Mouse (Mus musculus) right cerebral cortex, adult 18-20 months (tissue): ENCODE data around the gene Ahdc1.

ENCODE experiments used
- DNase-seq: peaks from one replicate; pipeline ENCODE4 v3.0.0; 2022; ENCODE audit warnings: mixed read lengths

Gene Ahdc1

GRCm38 (mm10) chr4:133011028-133011820 lies at the start of gene Ahdc1:
Ahdc1 (plus strand) TSS chr4:133011260.
- DNase-seq, result peak; percentile 96

DNA sequence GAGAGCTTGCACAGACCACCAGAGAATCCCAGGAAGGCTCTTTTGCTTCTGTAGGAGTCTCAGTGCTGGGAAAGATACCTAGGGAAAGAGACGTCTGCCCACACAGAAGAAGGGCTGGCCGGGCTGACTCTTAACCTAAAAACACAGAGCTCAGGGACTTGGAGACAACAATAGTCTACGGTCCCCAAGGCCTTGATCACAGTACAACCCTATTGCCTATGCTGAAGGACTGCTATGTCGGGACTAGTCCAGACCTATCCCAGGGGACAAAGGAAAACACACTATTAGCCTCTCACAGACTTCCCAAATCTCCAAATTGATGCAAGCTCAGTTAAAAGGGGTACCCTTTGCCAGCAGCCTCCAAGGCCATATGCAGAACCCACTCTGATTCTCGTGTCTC lies 49.2 kb upstream of the Ahdc1 start:
- no peak for DNase-seq

DNA sequence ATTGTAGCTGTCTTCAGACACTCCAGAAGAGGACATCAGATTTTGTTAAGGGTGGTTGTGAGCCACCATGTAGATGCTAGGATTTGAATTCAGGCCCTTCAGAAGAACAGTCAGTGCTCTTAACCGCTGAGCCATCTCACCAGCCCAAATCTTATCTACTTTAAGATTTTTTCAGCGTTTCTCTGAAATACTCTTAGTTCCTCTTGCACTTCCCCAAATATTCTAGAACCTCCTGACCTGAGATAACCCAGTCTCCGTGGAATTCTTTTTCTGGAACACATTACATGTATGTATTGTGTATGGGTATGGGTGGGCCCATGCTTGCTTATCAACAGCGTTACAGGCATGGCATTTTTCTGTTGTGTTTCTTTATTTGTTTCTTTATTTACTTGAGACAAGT lies 48.4 kb upstream of the Ahdc1 start:
- no peak for DNase-seq

GRCm38 (mm10) chr4:132963436-132963835 lies 47.6 kb upstream of the Ahdc1 start:
- no peak for DNase-seq

GRCm38 (mm10) chr4:132964064-132964463 lies 47.0 kb upstream of the Ahdc1 start:
- DNase-seq, result no peak

DNA sequence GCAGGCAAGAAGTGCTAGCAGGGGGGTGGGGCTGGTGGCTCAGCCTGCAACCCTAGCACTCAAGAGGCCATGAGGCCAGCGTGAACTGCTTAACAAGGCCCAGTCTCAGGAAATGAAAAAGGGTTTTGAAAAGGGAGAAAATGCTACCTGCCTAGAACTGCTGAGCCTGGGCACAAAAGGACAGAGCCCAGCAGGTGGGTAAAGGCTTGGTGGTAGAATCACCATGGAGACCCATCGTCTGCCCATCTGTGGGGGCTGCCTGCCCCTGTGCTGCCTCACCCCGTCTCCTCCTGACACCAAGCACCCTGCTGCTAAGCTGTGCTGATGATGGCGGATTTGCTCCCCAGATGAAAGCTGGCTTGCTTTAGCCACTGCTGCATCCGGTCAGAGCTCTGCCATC lies 46.6 kb upstream of the Ahdc1 start:
- DNase-seq, result no peak

DNA sequence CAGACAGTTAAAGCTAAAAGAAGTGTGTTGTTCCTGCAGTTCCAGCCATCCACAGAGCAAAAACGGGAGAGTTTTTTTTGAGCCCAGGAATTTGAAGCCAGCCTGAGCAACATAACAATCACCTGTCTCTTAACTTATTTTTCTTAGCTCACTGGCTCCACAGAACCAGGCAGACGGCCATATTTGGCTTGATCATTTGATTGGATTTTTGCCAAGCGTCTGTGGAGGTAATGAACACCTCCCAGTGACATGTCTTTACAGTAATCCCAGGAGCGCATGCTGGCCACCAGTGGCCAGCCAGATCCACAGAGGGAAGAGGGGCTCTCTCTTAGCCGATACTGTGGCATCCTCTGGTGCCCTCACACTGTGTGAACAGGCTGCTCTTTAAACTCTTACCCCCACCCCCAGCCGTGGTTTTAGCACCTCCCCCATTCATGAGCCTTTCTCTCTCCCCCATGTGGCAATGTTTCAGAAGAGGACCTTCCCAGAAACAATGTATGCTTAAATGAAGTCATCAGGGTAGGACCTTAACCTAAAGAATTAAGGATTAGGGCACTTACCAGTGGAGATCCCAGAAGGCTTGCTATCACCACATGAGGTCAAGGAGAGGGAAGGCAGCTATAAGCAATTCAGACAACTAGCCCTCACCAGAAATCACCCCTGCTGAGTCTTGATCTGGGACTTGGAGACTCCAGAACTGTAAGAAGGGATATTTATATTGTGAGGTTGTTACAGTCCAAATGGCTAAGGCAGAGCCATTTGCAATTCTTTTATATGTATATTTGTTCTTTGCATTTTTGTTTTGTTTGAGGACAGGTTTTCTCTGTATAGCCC lies 42.7 kb upstream of the Ahdc1 start:
- no peak for DNase-seq

GRCm38 (mm10) chr4:132971601-132972000 lies 39.5 kb upstream of the Ahdc1 start:
- DNase-seq, result no peak

- no peak for DNase-seq
Observed at GRCm38 (mm10) chr4:132972101-132972500, 39.0 kb upstream of the Ahdc1 start.

- no peak for DNase-seq
Observed at GRCm38 (mm10) chr4:132972556-132972955, 38.5 kb upstream of the Ahdc1 start.

- no peak for DNase-seq
Observed at GRCm38 (mm10) chr4:132973186-132973585, 37.9 kb upstream of the Ahdc1 start.

- no peak for DNase-seq
Observed at GRCm38 (mm10) chr4:132973814-132974398, 37.2 kb upstream of the Ahdc1 start, which contains the start of gene Fgr. Fgr (plus strand) TSS chr4:132974095.

GRCm38 (mm10) chr4:132974904-132975303 lies 36.2 kb upstream of the Ahdc1 start:
- DNase-seq, result peak; percentile 32

- no peak for DNase-seq
Observed at GRCm38 (mm10) chr4:132975791-132976190, 35.3 kb upstream of the Ahdc1 start.

DNA sequence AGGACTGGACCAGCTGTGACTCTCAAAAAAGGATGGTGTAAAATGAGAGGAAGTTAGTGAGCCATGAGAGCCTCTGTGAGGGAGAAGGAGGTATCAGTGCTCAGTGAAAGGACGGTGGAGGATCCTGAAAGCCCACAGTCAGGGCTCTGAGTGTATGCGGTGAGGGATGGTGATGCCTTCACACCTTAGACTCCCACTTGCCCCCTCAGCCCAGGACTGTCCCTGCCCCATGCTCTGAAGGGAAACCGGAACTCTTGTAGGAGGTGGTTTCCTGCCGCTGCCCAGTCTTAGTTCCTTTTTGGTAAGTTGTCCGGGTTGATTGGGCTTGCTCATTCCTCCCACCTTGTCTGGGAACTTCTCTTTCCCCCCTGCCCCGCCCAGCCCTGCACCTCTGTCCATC lies 34.3 kb upstream of the Ahdc1 start:
- DNase-seq, result no peak

GRCm38 (mm10) chr4:132977597-132977996 lies 33.5 kb upstream of the Ahdc1 start:
- no peak for DNase-seq

- DNase-seq, result no peak
Observed at GRCm38 (mm10) chr4:132979186-132979585, 31.9 kb upstream of the Ahdc1 start.

DNA sequence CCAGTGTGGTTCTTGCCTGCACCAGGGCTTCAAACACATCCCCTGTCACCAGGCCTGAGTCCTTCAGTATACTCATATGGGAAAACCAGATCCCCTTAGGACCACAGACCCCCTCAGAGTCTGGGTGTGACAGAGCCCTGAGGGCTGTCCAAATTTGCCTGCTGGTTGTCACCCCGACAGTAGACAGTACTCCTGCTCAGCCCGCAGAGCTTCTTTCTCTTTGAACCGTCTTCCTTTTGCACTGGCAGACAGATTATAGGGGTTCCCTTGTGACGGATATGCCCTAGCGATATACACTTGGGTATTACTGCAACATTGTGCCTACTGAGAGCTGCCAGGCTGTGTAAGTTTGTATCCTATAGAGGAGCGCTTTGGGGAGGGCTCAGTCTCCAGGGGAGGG lies 29.4 kb upstream of the Ahdc1 start:
- no peak for DNase-seq

GRCm38 (mm10) chr4:132982999-132983398 lies 28.1 kb upstream of the Ahdc1 start:
- no peak for DNase-seq

DNA sequence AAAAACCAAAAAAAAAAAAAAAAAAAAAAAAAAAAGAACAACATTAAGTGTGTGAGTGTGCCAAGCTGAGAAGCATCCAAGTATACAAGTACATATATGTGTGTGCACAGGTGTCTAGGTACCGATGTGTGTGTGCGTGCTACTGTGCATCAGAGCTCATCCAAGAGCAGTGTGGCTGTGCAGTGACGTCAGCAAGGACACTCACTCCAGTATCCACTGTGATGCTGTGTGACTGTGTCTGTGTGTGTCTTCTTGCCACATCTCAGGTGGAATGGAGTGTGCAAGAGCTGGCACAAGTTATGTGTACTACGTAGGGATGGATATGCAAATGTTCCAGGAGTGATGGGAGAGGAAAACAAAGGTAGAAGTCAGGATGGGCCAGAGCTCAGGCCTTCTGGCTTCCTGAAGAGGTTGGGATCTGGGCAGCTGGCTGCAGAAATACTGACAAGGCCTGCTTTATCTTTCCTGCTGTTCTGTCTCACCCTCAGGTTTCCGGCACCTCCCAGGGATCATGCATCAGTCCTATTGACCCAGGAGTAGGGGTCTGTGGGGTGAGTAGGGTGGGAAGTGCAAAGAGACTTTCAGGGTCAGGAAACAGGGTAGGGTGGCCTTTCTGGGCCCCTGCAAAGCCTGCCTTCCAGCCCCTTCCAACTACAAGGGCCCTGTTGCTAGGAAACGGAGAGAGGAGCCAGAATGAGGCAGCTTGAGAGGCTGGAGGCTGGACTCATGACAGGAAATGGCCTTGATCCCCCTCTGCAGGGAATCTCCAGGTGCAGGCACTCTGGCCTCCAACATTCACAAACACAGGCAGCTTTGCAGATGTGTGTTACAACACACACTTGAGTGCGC lies 27.2 kb upstream of the Ahdc1 start:
- DNase-seq, result peak; percentile 25

GRCm38 (mm10) chr4:132988581-132989355 lies 22.3 kb upstream of the Ahdc1 start:
- no peak for DNase-seq

- DNase-seq, result no peak
Observed at GRCm38 (mm10) chr4:132993553-132993952, 17.5 kb upstream of the Ahdc1 start.
